Mouse (Mus musculus) hindbrain, postnatal 0 days (tissue): ENCODE measurements around the gene Rnase4. TPM values are rescaled to one million over a fixed set of nuclear protein-coding genes. Genes with fewer than 3 reads are reported as not detected.

Experiments used
- ATAC-seq: fragments of 200-750 bp; cut with Nextera tagmentation; 2 replicates; pipeline ENCODE4 v1.8.0; 2017; ENCODE audit warnings: mild to moderate bottlenecking, moderate TSS enrichment, moderate library complexity
- DNase-seq: peaks from one replicate; pipeline ENCODE4 v3.0.0-alpha.2; 2015; ENCODE audit warnings: low spot score
- H3K27ac ChIP-seq: fragments of 300-500 bp; sonication (generic); 2 replicates; pipeline ENCODE4 v1.5.1; 2014; ENCODE audit warnings: mild to moderate bottlenecking
- H3K27me3 ChIP-seq: fragments of 300-500 bp; sonication (generic); 2 replicates; pipeline ENCODE4 v1.6.1; 2014; ENCODE audit warnings: low read length, mixed read lengths; ENCODE audit not compliant: insufficient read depth
- H3K36me3 ChIP-seq: fragments of 300-500 bp; sonication (generic); 2 replicates; pipeline ENCODE4 v1.6.1; 2014; ENCODE audit warnings: low read length, mixed read lengths; ENCODE audit not compliant: insufficient read depth
- H3K4me1 ChIP-seq: fragments of 300-500 bp; sonication (generic); 2 replicates; pipeline ENCODE4 v1.6.1; 2014; ENCODE audit warnings: antibody characterized with exemption, low read length, mixed read lengths; ENCODE audit not compliant: insufficient read depth
- H3K4me2 ChIP-seq: fragments of 300-500 bp; sonication (generic); 2 replicates; pipeline ENCODE4 v1.6.1; 2014; ENCODE audit warnings: low read depth, mild to moderate bottlenecking, low read length, moderate library complexity, mixed read lengths
- H3K4me3 ChIP-seq: fragments of 300-500 bp; sonication (generic); 2 replicates; pipeline ENCODE4 v1.5.1; 2014; ENCODE audit warnings: low read length
- H3K9ac ChIP-seq: fragments of 300-500 bp; sonication (generic); replicated peaks from 2 replicates; pipeline ENCODE4 v1.6.1; 2014; ENCODE audit warnings: mild to moderate bottlenecking, low read length, moderate library complexity, mixed read lengths
- H3K9me3 ChIP-seq: fragments of 300-500 bp; sonication (generic); 2 replicates; pipeline ENCODE4 v1.6.1; 2016; ENCODE audit warnings: low read length, mixed read lengths
- CTCF ChIP-seq: IDR thresholded peaks from 2 replicates; pipeline ENCODE4 v1.5.1; 2016; ENCODE audit warnings: antibody characterized with exemption, control low read depth, low read depth
- WGBS: fragments of 180-500 bp; shearing (Covaris S2); extraction: QIAGEN DNeasy Blood & Tissue Kit; methylation state at CpG from one replicate; pipeline ENCODE4 v1.1.7; 2014; 5-methylcytosine and 5-hydroxymethylcytosine counted together
- polyA plus RNA-seq: library from polyadenylated mRNA; unstranded; fragments of >200 nt; fragmentation: Nextera tagmentation; extraction: Ambion mirVana; gene quantifications from 2 replicates; pipeline ENCODE4 v1.2.1, GENCODE M21; 2015
- total RNA-seq: library from RNA; depleted of rRNA; stranded (reverse); fragments of >200 nt; gene quantifications from 2 replicates; pipeline ENCODE4 v1.2.3, GENCODE M21; 2014

Rnase4 gene
- total and polyA plus RNA-seq, 2 experiments from 2014 or later: 17.6 to 34.1 TPM

GRCm38 (mm10) chr14:51054243-51055237 is 36.3 kb upstream of the Rnase4 start:
- 36% methylated on average over 13 of the region's 13 CpGs for WGBS
- Histone ChIP-seq H3K36me3 (no peaks in the 10 kb centered on the region), H3K9ac (no peak overlapping the region), H3K27ac (no peak overlapping the region), H3K4me3 (no peak overlapping the region), H3K9me3 (no peaks in the 10 kb centered on the region), H3K4me2 (0 out of 2 replicates have a peak overlapping the region, but pooled peaks have one; percentile 18), H3K27me3 (no peaks in the 10 kb centered on the region), H3K4me1 (no peaks in the 10 kb centered on the region)
- ATAC-seq (peak; percentile 35; the same call in 1 of the 2 replicates), DNase-seq (no peak)
- no peak for TF ChIP-seq CTCF

- H3K9me3 ChIP-seq: no peaks in the 10 kb centered on the region
- no peak within 1 kb of the TSS for H3K9ac ChIP-seq
- no peak within 1 kb of the TSS for H3K4me3 ChIP-seq
- no peak for DNase-seq
- H3K4me1 ChIP-seq: no peaks in the 10 kb centered on the region
- no peak within 1 kb of the TSS for H3K27ac ChIP-seq
- no peaks in the 10 kb centered on the region for H3K36me3 ChIP-seq
- TF ChIP-seq CTCF: no peak
- H3K27me3 ChIP-seq: no peaks in the 10 kb centered on the region
- 69% methylated on average over 9 of the region's 9 CpGs for WGBS
- H3K4me2 ChIP-seq: no peak within 1 kb of the TSS
- no peak for ATAC-seq
Observed at GRCm38 (mm10) chr14:51057401-51057831, 33.5 kb upstream of the Rnase4 start, which contains the start of gene Rnase12. Rnase12 (minus strand) TSS chr14:51057661.

DNA sequence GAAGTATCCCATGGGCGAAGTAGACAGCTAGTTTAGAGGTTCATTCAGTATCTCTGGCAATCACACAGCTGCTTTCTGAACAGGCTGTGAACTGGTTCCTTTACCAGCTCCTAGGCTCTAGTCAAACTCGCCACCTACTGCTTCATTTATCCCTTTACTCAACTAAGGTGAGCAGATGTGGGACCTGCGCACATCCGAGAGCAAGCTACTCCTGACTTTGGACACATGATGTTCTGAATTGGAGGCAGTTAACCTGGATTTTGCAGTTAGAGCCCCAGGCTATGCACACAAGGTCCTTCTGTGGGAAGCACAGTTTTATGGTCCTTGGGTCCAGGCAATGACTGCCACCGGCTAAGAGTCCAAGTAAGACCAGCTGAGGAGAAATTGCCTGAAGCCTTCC is 30.1 kb upstream of the Rnase4 start:
- no peak overlapping the region for H3K27ac ChIP-seq
- no peak for DNase-seq
- H3K9me3 ChIP-seq: no peaks in the 10 kb centered on the region
- no peaks in the 10 kb centered on the region for H3K4me1 ChIP-seq
- no peak overlapping the region for H3K9ac ChIP-seq
- no peak overlapping the region for H3K4me2 ChIP-seq
- ATAC-seq: no peak
- WGBS: 93% methylated on average over 5 of the region's 5 CpGs
- H3K36me3 ChIP-seq: no peaks in the 10 kb centered on the region
- no peak overlapping the region for H3K4me3 ChIP-seq
- no peaks in the 10 kb centered on the region for H3K27me3 ChIP-seq
- no peak for TF ChIP-seq CTCF

DNA sequence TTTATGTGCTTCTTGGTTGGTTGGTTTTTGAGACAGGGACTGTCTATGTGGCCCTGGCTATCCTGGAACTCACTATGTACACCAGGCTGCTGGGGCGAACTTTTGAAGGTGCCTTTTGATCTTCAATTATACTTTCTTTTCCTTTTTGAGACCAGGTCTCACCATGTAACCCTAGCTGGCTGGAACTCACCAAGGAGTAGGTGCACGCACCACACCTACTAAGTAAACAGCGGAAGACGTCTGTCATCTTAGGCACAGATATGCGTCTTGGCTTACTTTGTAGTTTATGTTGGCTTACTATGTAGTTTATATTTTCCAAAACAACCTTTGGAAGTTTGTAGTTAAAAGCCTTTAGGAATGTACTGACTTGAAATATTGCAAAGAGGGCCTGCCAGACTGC is 21.9 kb upstream of the Rnase4 start:
- ATAC-seq (no peak), DNase-seq (no peak)
- Histone ChIP-seq H3K4me1 (no peaks in the 10 kb centered on the region; the same call in 1 of the 2 replicates), H3K27me3 (no peaks in the 10 kb centered on the region), H3K9me3 (no peaks in the 10 kb centered on the region), H3K9ac (no peak overlapping the region), H3K36me3 (no peaks in the 10 kb centered on the region), H3K4me3 (no peak overlapping the region), H3K27ac (no peak overlapping the region), H3K4me2 (no peak overlapping the region)
- WGBS: 94% methylated on average over 5 of the region's 5 CpGs
- no peak for TF ChIP-seq CTCF

DNA sequence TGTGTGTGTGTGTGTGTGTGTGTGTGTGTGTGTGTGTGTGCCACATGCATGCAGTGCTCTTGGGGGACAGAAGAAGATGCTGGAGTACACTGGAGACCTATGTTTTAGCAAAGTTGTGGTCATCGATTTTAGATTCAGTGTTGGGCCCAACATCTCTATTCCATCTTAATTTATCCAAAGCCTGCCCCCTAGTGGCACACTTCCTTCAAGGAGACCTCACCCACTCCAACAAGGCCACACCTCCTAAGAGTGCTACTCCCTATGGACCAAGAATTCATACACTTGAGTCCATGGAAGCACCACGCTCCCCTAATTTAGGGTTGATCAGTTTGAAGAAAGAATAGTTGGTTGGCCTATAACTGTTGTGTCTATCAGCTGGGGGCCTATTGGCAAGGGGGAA is 21.3 kb upstream of the Rnase4 start:
- 91% methylated on average over 2 of the region's 2 CpGs for whole genome bisulfite sequencing
- DNase-seq: peak; percentile 46
- H3K4me1 ChIP-seq: no peaks in the 10 kb centered on the region; the same call in 1 of the 2 replicates

GRCm38 (mm10) chr14:51074335-51074734 is 16.5 kb upstream of the Rnase4 start, which contains the start of gene Olfr750:
Olfr750 (minus strand) TSS chr14:51074435.
- no peaks in the 10 kb centered on the region for H3K27me3 ChIP-seq
- no peaks in the 10 kb centered on the region for H3K36me3 ChIP-seq
- H3K4me2 ChIP-seq: no peak within 1 kb of the TSS
- DNase-seq (no peak), ATAC-seq (no peak)
- H3K4me1 ChIP-seq: no peaks in the 10 kb centered on the region
- 91% methylated on average over 3 of the region's 3 CpGs for WGBS
- no peak within 1 kb of the TSS for H3K27ac ChIP-seq
- no peak within 1 kb of the TSS for H3K4me3 ChIP-seq
- no peaks in the 10 kb centered on the region for H3K9me3 ChIP-seq
- H3K9ac ChIP-seq: no peak within 1 kb of the TSS
- no peak for TF ChIP-seq CTCF

More for the DNA sequence above, 21.3 kb upstream of the Rnase4 start:
- Histone ChIP-seq H3K27ac (no peak overlapping the region), H3K9ac (no peak overlapping the region), H3K9me3 (no peaks in the 10 kb centered on the region), H3K4me2 (no peak overlapping the region), H3K27me3 (no peaks in the 10 kb centered on the region), H3K36me3 (no peaks in the 10 kb centered on the region), H3K4me3 (no peak overlapping the region)
- ATAC-seq: no peak
- TF ChIP-seq CTCF: peak; percentile 43

DNA sequence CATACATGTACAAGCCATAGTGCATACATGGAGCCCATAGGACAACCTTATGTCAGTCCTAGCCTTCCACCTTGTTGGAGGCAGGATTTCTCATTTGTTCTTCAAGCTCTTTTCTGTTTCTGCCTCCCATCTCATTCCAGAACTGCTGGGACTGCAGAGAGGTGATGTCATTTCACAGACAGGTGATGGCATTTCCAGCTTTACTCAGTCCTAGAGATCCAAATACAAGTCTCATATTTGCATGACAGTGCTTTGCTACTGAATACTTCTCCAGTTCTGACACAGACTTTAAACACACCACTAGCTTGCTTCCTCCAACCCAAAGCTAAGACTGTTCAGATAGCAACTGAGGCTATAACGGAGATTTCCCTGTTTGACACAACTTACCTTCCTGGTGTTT is 11.7 kb upstream of the Rnase4 start:
- H3K27ac ChIP-seq: no peak overlapping the region
- no peaks in the 10 kb centered on the region for H3K9me3 ChIP-seq
- H3K9ac ChIP-seq: no peak overlapping the region
- H3K4me3 ChIP-seq: no peak overlapping the region
- no peaks in the 10 kb centered on the region for H3K27me3 ChIP-seq
- DNase-seq (no peak), ATAC-seq (no peak)
- H3K4me1 ChIP-seq: no peaks in the 10 kb centered on the region
- no peak overlapping the region for H3K4me2 ChIP-seq
- TF ChIP-seq CTCF: no peak
- no peaks in the 10 kb centered on the region for H3K36me3 ChIP-seq
- 92% methylated on average over 1 of the region's 1 CpGs for WGBS
